Mouse (Mus musculus): Measurements from ENCODE around the gene Slc22a18. TPM values are rescaled to one million over a fixed set of nuclear protein-coding genes. Genes with fewer than 3 reads are reported as not detected.
"Not testable (repeated sequence)": the region's sequence is repeated elsewhere in the genome, so short reads cannot be mapped to it uniquely, and the experiment has no call there.

Slc22a18 gene
- polyA plus RNA-seq, 1 experiment from 2014 or later, result 11.7 TPM

DNA sequence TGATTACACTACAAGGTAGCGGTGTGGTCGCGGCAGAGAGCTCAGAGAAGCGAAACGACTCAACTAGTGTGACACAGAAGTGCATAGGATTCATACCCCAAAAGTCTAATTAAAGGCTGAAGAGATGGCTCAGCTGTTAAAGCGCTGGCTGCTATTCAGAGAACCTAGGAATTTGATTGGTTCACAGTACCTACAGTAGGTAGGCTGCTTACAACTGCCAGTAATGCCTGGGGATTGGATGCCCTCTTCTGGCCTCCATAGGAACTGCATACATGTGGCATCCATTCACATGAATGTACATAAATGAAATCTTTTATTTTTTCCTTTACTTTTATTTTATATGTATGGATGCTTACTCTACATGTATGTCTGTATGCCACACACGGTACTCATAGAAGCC is 33.1 kb downstream of the Slc22a18 start:
- Histone ChIP-seq H3K36me3 (no peaks in the 10 kb centered on the region), H3K4me2 (no peak overlapping the region), H3K4me3 (replicated peaks) (no peak overlapping the region), H3K27me3 (replicated peaks) (0 out of 2 replicates have a peak, but pooled peaks cover 19% of the 10 kb centered on the region), H3K9me3 (no peaks in the 10 kb centered on the region), H3K9ac (no peak overlapping the region), H3K27ac (no peak overlapping the region), H3K4me1 (peaks cover 7% of the 10 kb centered on the region; the same call in 1 of the 2 replicates)
- no peak for ATAC-seq (ENCODE audit: insufficient read depth, low FRiP score, low read depth)
- WGBS, result 34% methylated on average over 7 of the region's 7 CpGs

DNA sequence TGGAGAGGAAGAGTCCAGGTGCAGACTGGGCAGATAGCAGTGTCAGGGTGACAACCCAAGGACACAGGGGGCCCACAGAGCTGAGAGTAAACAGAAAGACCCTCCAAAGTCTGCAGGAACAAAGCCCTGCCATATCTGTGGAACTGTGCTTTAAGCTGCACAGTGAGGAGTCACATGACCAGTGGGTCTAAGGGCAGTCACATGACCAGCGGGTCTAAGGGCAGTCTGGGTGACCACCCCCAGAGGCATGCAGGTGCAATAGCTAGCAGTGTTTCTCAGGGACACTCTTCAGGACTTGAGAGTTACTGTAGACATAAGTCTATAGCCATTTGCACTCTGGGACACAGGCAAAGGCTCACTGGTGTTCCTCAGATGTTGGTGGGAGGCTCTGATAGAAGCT is 36.0 kb downstream of the Slc22a18 start:
- ATAC-seq (ENCODE audit: insufficient read depth, low FRiP score, low read depth), result no peak
- H3K4me1 ChIP-seq, result no peaks in the 10 kb centered on the region
- 50% methylated on average over 1 of the region's 1 CpGs for WGBS
- no peak overlapping the region for H3K4me3 ChIP-seq (replicated peaks)
- no peak overlapping the region for H3K4me2 ChIP-seq
- H3K9ac ChIP-seq, result no peak overlapping the region
- peaks cover 13% of the 10 kb centered on the region for H3K36me3 ChIP-seq
- H3K27me3 ChIP-seq (replicated peaks), result no peaks in the 10 kb centered on the region
- no peaks in the 10 kb centered on the region for H3K9me3 ChIP-seq
- H3K27ac ChIP-seq, result no peak overlapping the region

DNA sequence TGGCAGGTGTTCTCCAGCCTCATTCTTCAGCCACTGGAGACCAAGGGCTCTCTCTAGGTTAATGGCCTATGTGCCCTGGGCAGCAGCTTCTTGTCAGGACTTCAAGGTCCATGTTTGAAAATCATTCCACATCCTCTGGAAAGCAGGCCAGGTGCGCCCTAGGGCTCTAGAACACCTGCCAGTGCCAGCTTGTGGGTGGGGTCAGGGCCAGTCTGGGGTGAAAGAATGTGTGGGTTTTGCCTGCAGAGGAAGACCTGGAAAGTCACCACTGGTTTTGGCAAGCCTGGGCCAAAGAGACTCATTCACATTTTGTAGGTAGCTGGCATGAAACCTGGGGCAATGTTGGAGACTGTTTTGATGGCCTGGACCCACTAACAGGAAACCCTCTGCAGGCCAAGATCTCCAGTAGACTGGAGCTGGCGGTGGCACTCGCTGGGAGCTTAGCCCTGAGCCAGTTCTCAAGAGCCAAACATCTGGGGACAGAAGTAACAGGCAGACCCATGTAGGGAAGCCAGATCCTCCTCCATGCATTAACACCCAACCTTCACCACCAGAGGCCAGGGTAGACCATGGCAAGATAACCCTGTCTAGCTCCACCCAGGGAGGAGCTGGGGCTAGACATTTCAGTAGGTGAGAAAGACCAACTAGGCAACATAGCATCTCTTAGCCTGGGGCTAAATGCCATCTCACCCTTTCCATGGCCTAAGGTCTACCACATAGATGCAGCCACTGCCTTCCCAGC is 37.2 kb downstream of the Slc22a18 start:
- no peak overlapping the region for H3K4me3 ChIP-seq (replicated peaks)
- 87% methylated on average over 3 of the region's 3 CpGs for WGBS

DNA sequence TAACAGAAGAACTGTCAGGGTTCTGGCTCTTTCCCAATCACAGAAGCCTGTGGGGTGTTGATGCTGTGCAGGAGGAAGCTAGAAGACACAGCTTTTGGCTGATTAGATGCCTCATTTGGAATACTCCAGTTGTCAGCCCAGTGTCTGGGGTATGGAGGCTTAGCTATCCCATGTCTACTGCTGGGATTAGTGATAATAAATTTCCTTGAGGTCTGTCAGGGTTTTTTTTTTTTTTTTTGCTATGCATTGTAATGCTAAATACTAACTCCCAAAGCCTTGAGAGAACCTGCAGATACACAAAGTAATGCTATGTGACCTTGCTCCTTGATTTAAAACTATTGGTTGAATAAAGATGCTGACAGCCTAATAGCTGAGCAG is 37.8 kb downstream of the Slc22a18 start:
- ATAC-seq (ENCODE audit: insufficient read depth, low FRiP score, low read depth), result no peak
- no peaks in the 10 kb centered on the region for H3K9me3 ChIP-seq
- H3K4me3 ChIP-seq (replicated peaks), result no peak overlapping the region
- H3K27me3 ChIP-seq (replicated peaks), result no peaks in the 10 kb centered on the region
- peaks cover 26% of the 10 kb centered on the region for H3K36me3 ChIP-seq
- H3K27ac ChIP-seq, result no peak overlapping the region
- H3K9ac ChIP-seq, result no peak overlapping the region
- no peaks in the 10 kb centered on the region for H3K4me1 ChIP-seq
- no peak overlapping the region for H3K4me2 ChIP-seq

More for the DNA sequence above, 37.2 kb downstream of the Slc22a18 start:
- Histone ChIP-seq H3K9ac (no peak overlapping the region), H3K36me3 (peaks cover 25% of the 10 kb centered on the region), H3K4me1 (no peaks in the 10 kb centered on the region), H3K27me3 (replicated peaks) (no peaks in the 10 kb centered on the region), H3K9me3 (no peaks in the 10 kb centered on the region), H3K4me2 (no peak overlapping the region), H3K27ac (no peak overlapping the region)
- no peak for ATAC-seq (ENCODE audit: insufficient read depth, low FRiP score, low read depth)

DNA sequence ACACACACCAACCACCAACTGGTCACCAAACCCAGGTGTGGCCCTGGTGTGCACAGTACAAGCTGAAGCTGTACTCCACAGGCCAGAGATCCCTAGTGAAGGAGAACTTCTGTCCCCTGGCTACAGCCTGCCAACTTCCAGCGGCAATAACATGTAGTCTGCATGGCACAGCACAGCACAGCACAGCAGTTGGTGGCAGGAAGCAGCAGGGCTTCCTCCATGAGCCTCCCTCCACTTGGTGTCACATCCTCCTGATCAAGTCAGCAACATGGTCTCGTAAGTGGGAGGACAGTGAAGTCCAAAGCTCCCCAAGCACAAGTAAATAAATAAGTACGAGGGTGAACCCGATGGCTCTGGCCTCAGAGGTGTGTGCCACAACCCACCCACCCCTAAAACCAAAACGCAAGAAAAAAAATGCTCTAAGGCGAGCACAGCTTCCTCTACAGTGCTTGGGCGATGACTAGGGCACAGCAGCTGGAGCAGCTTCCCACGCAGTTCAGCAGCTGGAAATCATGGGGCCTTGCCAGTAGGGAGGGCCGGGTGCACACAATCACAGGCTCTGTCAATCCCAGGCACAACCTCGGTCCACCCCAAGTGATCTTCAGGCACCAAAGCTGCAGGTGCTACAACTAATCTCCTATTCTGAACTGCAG is 40.4 kb downstream of the Slc22a18 start:
- Histone ChIP-seq H3K9ac (no peak overlapping the region), H3K36me3 (peaks cover 42% of the 10 kb centered on the region), H3K9me3 (no peaks in the 10 kb centered on the region), H3K27ac (no peak overlapping the region), H3K4me2 (no peak overlapping the region), H3K4me3 (replicated peaks) (no peak overlapping the region), H3K4me1 (no peaks in the 10 kb centered on the region), H3K27me3 (replicated peaks) (no peaks in the 10 kb centered on the region)
- ATAC-seq (ENCODE audit: insufficient read depth, low FRiP score, low read depth), result no peak
- 85% methylated on average over 10 of the region's 10 CpGs for WGBS

DNA sequence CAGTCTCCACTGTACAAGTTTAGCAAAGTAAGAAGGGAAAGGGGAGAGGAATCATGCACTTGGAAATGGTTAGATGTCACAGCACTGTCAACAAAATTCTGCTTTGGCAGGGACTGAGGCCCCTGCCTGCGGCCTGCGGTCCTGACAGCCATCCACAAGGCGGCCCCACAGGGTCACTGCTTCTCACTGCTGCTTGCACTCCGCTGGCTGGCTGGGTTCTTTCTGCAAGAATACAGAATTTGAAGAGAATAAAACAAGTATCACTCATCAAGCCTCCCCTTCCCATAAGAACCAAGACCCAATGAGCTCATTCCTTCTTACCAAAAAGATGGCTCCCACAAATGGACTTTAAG is 40.9 kb downstream of the Slc22a18 start:
- H3K27ac ChIP-seq, result no peak overlapping the region
- H3K9ac ChIP-seq, result no peak overlapping the region
- no peaks in the 10 kb centered on the region for H3K9me3 ChIP-seq
- no peaks in the 10 kb centered on the region for H3K4me1 ChIP-seq
- H3K4me3 ChIP-seq (replicated peaks), result no peak overlapping the region
- H3K36me3 ChIP-seq, result peaks cover 47% of the 10 kb centered on the region
- H3K27me3 ChIP-seq (replicated peaks), result no peaks in the 10 kb centered on the region
- 96% methylated on average over 4 of the region's 4 CpGs for WGBS
- H3K4me2 ChIP-seq, result no peak overlapping the region
- ATAC-seq (ENCODE audit: insufficient read depth, low FRiP score, low read depth), result no peak

DNA sequence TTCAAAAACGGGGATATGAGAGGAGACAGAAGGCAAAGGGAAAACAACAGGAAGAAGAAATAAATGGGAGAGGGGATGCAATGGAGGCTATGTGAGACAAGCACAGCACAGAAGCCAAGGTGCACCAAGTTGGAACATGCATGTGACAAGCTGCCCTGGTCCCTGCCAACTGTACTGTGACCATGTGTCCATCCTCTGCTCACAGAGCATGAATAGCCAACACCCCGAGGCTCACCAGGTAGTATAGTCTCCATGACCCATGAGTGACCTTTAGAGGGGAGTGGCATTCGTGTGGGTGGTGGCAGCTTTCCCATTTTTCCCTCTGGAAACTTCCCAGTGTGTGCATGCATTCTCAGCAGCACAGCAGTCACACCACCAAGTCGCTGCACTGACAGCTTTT is 45.8 kb downstream of the Slc22a18 start:
- Histone ChIP-seq H3K9me3 (no peaks in the 10 kb centered on the region), H3K36me3 (peaks cover 79% of the 10 kb centered on the region), H3K27me3 (replicated peaks) (no peaks in the 10 kb centered on the region), H3K4me1 (no peaks in the 10 kb centered on the region), H3K4me2 (no peak overlapping the region), H3K27ac (no peak overlapping the region), H3K9ac (no peak overlapping the region), H3K4me3 (replicated peaks) (no peak overlapping the region)
- ATAC-seq (ENCODE audit: insufficient read depth, low FRiP score, low read depth), result no peak
- WGBS, result 71% methylated on average over 4 of the region's 4 CpGs

DNA sequence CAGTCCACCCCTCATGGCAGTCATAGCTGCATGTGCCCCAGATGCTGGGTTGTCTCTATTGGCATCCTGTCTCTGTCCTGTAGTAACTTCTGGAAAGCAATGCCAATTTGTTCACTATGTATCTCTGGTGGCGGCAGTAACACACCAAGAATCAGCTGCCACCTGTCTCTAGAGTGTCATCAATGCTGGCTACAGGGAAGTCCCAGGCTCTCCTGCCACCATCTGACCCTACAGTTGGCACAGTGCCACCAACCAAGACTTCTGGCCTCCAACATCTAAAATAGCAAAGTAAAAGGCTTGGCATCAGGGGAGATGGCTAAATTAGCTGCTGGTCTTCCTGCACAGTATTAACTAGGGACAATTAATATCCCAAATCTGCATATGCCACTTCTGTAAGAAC is 58.9 kb downstream of the Slc22a18 start:
- H3K27ac ChIP-seq, result no peak overlapping the region
- no peak overlapping the region for H3K4me3 ChIP-seq (replicated peaks)
- WGBS, result 84% methylated on average over 1 of the region's 1 CpGs
- ATAC-seq (ENCODE audit: insufficient read depth, low FRiP score, low read depth), result no peak
- H3K27me3 ChIP-seq (replicated peaks), result no peaks in the 10 kb centered on the region
- no peaks in the 10 kb centered on the region for H3K4me1 ChIP-seq
- H3K4me2 ChIP-seq, result no peak overlapping the region
- H3K9me3 ChIP-seq, result no peaks in the 10 kb centered on the region
- H3K36me3 ChIP-seq, result peaks cover 60% of the 10 kb centered on the region
- no peak overlapping the region for H3K9ac ChIP-seq

DNA sequence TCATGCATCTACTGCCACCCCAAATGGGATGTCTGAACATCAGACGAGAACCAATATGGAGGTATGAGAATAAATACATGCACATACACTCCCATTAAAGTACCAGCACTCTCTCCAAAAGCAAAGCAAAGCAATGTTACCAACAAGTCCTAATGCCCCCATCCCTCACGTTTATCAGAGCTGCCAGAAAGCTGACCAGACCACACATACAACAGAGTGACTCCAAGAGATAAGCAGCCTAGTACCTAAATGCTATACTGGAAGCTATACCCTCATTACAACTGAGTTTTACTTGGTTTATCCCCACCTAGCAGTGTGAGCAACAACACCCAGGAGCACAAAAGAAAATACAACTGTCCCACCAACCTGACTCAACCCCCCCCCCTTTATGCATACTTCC is 59.7 kb downstream of the Slc22a18 start:
- Histone ChIP-seq H3K4me3 (replicated peaks) (no peak overlapping the region), H3K9ac (no peak overlapping the region), H3K9me3 (no peaks in the 10 kb centered on the region), H3K27ac (no peak overlapping the region), H3K4me2 (no peak overlapping the region), H3K36me3 (peaks cover 57% of the 10 kb centered on the region), H3K27me3 (replicated peaks) (no peaks in the 10 kb centered on the region), H3K4me1 (no peaks in the 10 kb centered on the region)
- 71% methylated on average over 2 of the region's 2 CpGs for WGBS
- no peak for ATAC-seq (ENCODE audit: insufficient read depth, low FRiP score, low read depth)

DNA sequence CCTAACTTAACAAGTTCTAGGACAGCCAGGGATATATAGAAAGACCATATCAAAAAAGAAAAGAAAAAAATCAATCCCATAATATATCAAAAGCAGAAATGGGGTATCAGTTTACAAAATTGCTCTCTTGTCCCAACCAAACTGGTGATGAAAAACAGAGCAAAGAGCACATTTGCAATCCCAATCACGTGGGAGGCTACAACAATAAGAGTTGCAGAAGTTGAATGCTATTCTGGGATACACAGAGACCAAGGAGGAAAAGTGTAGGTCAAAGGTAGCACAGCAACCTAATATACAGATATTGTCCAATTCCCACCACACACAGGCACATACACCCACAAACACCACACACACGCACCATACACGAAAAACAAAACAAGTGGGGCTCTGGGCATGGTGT is 62.7 kb downstream of the Slc22a18 start:
- no peak overlapping the region for H3K4me2 ChIP-seq
- no peak overlapping the region for H3K9ac ChIP-seq
- no peak for ATAC-seq (ENCODE audit: insufficient read depth, low FRiP score, low read depth)
- H3K4me3 ChIP-seq (replicated peaks), result no peak overlapping the region
- no peaks in the 10 kb centered on the region for H3K9me3 ChIP-seq
- H3K36me3 ChIP-seq, result peaks cover 42% of the 10 kb centered on the region
- WGBS, result 87% methylated on average over 3 of the region's 3 CpGs
- no peak overlapping the region for H3K27ac ChIP-seq
- H3K4me1 ChIP-seq, result no peaks in the 10 kb centered on the region
- H3K27me3 ChIP-seq (replicated peaks), result no peaks in the 10 kb centered on the region

DNA sequence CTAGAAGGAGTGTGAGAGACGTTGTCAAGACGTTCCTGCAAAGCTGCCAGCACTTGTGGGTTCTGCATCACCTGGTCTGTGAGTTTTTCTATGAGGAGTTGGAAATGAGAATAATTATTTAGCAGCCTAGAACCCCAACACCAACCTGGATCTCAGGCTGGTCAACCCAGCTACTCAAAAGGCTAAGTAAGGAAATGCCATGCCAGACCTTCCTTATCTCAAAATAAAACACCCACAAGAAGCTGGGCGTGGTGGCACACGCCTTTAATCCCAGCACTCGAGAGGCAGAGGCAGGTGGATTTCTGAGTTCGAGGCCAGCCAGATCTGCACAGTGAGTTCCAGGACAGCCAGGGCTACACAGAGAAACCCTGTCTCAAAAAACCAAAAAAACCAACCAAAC is 64.7 kb downstream of the Slc22a18 start:
- 86% methylated on average over 6 of the region's 6 CpGs for WGBS
- ATAC-seq (ENCODE audit: insufficient read depth, low FRiP score, low read depth); H3K4me2 ChIP-seq: not testable (repeated sequence)

DNA sequence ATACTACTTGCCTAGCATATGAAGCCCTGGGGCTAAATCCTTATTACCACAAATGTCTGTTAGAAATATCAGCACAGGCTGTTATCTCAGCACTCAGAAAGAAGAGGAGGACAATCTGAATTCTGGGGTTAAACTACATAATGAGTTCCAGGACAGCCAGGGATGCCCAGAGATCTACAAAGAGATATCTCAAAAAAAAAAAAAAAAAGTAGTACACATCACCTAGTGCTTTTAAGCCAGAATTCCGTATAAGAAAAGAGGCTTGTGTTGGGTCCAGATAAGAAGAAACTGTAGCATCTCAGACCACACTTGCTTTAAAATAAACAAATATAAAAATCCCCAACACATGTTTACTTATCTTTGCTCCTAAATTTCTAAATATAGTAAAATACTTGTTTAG is 65.1 kb downstream of the Slc22a18 start:
- 56% methylated on average over 1 of the region's 1 CpGs for WGBS

More for the DNA sequence above, 64.7 kb downstream of the Slc22a18 start:
- not testable (repeated sequence) for H3K27me3 ChIP-seq (replicated peaks); H3K27ac ChIP-seq; H3K4me3 ChIP-seq (replicated peaks); H3K4me1 ChIP-seq; H3K9ac ChIP-seq; H3K9me3 ChIP-seq
- peaks cover 25% of the 10 kb centered on the region for H3K36me3 ChIP-seq

More for the DNA sequence above, 65.1 kb downstream of the Slc22a18 start:
- peaks cover 21% of the 10 kb centered on the region for H3K36me3 ChIP-seq
- H3K9me3 ChIP-seq, result no peaks in the 10 kb centered on the region
- peaks cover under 1% of the 10 kb centered on the region; the same call in 1 of the 2 replicates for H3K4me1 ChIP-seq
- no peak for ATAC-seq (ENCODE audit: insufficient read depth, low FRiP score, low read depth)
- H3K27ac ChIP-seq, result no peak overlapping the region
- no peak overlapping the region for H3K4me3 ChIP-seq (replicated peaks)
- no peaks in the 10 kb centered on the region for H3K27me3 ChIP-seq (replicated peaks)
- H3K4me2 ChIP-seq, result no peak overlapping the region
- no peak overlapping the region for H3K9ac ChIP-seq

Data from stomach, embryonic 15.5 days (tissue).